Mouse (Mus musculus) ES-E14 (cell line): ENCODE measurements around the gene Ryk.

Experiments
- CHD2 ChIP-seq: IDR thresholded peaks from 2 replicates; pipeline ENCODE4 v1.6.1; 2014; ENCODE audit warnings: mild to moderate bottlenecking, low read depth, low read length, inconsistent platforms
- MAFK ChIP-seq: IDR thresholded peaks from 2 replicates; pipeline ENCODE4 v1.6.1; 2014; ENCODE audit warnings: mild to moderate bottlenecking, low read depth, low read length, inconsistent platforms; ENCODE audit not compliant: insufficient read depth
- ZC3H11A ChIP-seq: IDR thresholded peaks from 2 replicates; pipeline ENCODE4 v1.6.1; 2012; ENCODE audit warnings: low read depth, mild to moderate bottlenecking, inconsistent platforms, low read length, borderline replicate concordance
- ZNF384 ChIP-seq: IDR thresholded peaks from 2 replicates; pipeline ENCODE4 v1.6.1; 2012; ENCODE audit warnings: low read depth, low read length, inconsistent platforms

DNA sequence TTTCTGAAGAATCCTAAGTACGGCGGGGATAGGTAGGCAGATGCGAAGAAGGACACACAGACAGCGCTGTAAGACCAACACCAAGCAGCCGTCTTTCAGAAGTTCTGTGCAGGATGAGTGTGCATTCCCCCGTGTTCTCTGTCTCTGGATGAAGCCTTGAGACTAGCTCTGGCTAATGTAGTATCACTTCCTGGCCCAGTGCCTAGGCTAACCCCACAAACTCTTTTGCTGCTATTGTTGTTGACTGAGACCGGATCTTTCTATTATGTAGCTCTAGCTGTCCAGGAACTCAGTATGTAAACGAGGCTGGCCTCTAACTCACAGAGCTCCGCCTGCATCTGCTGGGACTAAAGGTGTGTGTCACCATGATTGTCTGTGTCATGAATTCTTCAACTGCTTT is 110.2 kb downstream of the Ryk start:
- TF ChIP-seq ZNF384 = no peak
- TF ChIP-seq ZC3H11A = no peak
- no peak for TF ChIP-seq MAFK
- TF ChIP-seq CHD2 = no peak
